Mouse (Mus musculus) midbrain, embryonic 16.5 days (tissue): ENCODE data around the gene Btn2a2. TPM values are rescaled to one million over a fixed set of nuclear protein-coding genes. Genes with fewer than 3 reads are reported as not detected.

Source experiments
- ATAC-seq: fragments of 200-750 bp; cut with Nextera tagmentation; 2 replicates; pipeline ENCODE4 v1.8.0; 2017; ENCODE audit warnings: moderate TSS enrichment
- H3K27ac ChIP-seq: fragments of 300-500 bp; sonication (generic); 2 replicates; pipeline ENCODE4 v1.5.1; 2014; ENCODE audit warnings: mild to moderate bottlenecking, low read length, mixed read lengths
- H3K27me3 ChIP-seq: fragments of 300-500 bp; sonication (generic); 2 replicates; pipeline ENCODE4 v1.6.1; 2014; ENCODE audit warnings: low read depth, low read length, mixed read lengths; ENCODE audit not compliant: control insufficient read depth, insufficient read depth
- H3K36me3 ChIP-seq: fragments of 300-500 bp; sonication (generic); 2 replicates; pipeline ENCODE4 v1.6.1; 2014; ENCODE audit warnings: mild to moderate bottlenecking, low read length, moderate library complexity, mixed read lengths; ENCODE audit not compliant: control insufficient read depth, insufficient read depth
- H3K4me1 ChIP-seq: fragments of 300-500 bp; sonication (generic); 2 replicates; pipeline ENCODE4 v1.6.1; 2014; ENCODE audit warnings: mild to moderate bottlenecking, low read length, mixed read lengths; ENCODE audit not compliant: control insufficient read depth, insufficient read depth
- H3K4me2 ChIP-seq: fragments of 300-500 bp; sonication (generic); 2 replicates; pipeline ENCODE4 v1.6.1; 2014; ENCODE audit warnings: mild to moderate bottlenecking, low read length, mixed read lengths
- H3K4me3 ChIP-seq: fragments of 300-500 bp; sonication (generic); 2 replicates; pipeline ENCODE4 v1.5.1; 2014; ENCODE audit warnings: low read depth, mild to moderate bottlenecking, low read length, moderate library complexity, mixed read lengths
- H3K9ac ChIP-seq: fragments of 300-500 bp; sonication (generic); 2 replicates; pipeline ENCODE4 v1.6.1; 2014; ENCODE audit warnings: low read depth, low read length, mixed read lengths
- H3K9me3 ChIP-seq: fragments of 300-500 bp; sonication (generic); replicated peaks from 2 replicates; pipeline ENCODE4 v1.6.1; 2014; ENCODE audit warnings: mild to moderate bottlenecking, low read length, mixed read lengths; ENCODE audit not compliant: control insufficient read depth, poor library complexity, severe bottlenecking
- WGBS: fragments of 180-500 bp; shearing (Covaris S2); extraction: QIAGEN DNeasy Blood & Tissue Kit; methylation state at CpG from one replicate; pipeline ENCODE4 v1.1.7; 2014; 5-methylcytosine and 5-hydroxymethylcytosine counted together
- polyA plus RNA-seq: library from polyadenylated mRNA; unstranded; fragments of >200 nt; fragmentation: Nextera tagmentation; extraction: Ambion mirVana; gene quantifications from 2 replicates; pipeline ENCODE4 v1.2.1, GENCODE M21; 2015

Btn2a2 gene
- polyA plus RNA-seq, 1 experiment from 2014 or later, result not detected

GRCm38 (mm10) chr13:23445561-23446320 is 42.9 kb downstream of the Btn2a2 start:
- no peaks in the 10 kb centered on the region for H3K36me3 ChIP-seq
- WGBS, result under 1% methylated on average over 55 of the region's 55 CpGs
- H3K9ac ChIP-seq, result peak overlapping the region; percentile 86
- peak; percentile 92 for ATAC-seq
- peaks cover 17% of the 10 kb centered on the region for H3K4me1 ChIP-seq
- H3K4me3 ChIP-seq, result peak overlapping the region; percentile 71
- H3K27ac ChIP-seq, result peak overlapping the region; percentile 97
- peak overlapping the region; percentile 64 for H3K4me2 ChIP-seq
- H3K9me3 ChIP-seq, result no peaks in the 10 kb centered on the region
- no peaks in the 10 kb centered on the region for H3K27me3 ChIP-seq

- Histone ChIP-seq H3K27ac (peak overlapping the region; percentile 97), H3K27me3 (no peaks in the 10 kb centered on the region), H3K4me3 (peak overlapping the region; percentile 71), H3K4me2 (peak overlapping the region; percentile 64), H3K9me3 (no peaks in the 10 kb centered on the region), H3K9ac (peak overlapping the region; percentile 86), H3K36me3 (no peaks in the 10 kb centered on the region), H3K4me1 (peaks cover 17% of the 10 kb centered on the region)
- peak; percentile 37 for ATAC-seq
- WGBS, result 3% methylated on average over 10 of the region's 10 CpGs
These were observed 43.5 kb downstream of the Btn2a2 start for GRCm38 (mm10) chr13:23445156-23445555.

- no peaks in the 10 kb centered on the region for H3K9me3 ChIP-seq
- H3K27ac ChIP-seq, result peak overlapping the region; percentile 35
- H3K27me3 ChIP-seq, result no peaks in the 10 kb centered on the region
- peaks cover 17% of the 10 kb centered on the region for H3K4me1 ChIP-seq
- peak overlapping the region; percentile 56 for H3K9ac ChIP-seq
- H3K4me3 ChIP-seq, result peak overlapping the region; percentile 71
- H3K36me3 ChIP-seq, result no peaks in the 10 kb centered on the region
- ATAC-seq, result no peak
- 36% methylated on average over 5 of the region's 5 CpGs for WGBS
- peak overlapping the region; percentile 64 for H3K4me2 ChIP-seq
These were observed 44.2 kb downstream of the Btn2a2 start for GRCm38 (mm10) chr13:23444451-23444850.

GRCm38 (mm10) chr13:23439901-23440300 is 48.8 kb downstream of the Btn2a2 start:
- Histone ChIP-seq H3K4me3 (no peak overlapping the region), H3K4me1 (peaks cover 13% of the 10 kb centered on the region), H3K9me3 (no peaks in the 10 kb centered on the region), H3K27me3 (no peaks in the 10 kb centered on the region), H3K9ac (no peak overlapping the region), H3K36me3 (no peaks in the 10 kb centered on the region), H3K4me2 (no peak overlapping the region), H3K27ac (no peak overlapping the region)
- ATAC-seq, result no peak
- WGBS, result 66% methylated on average over 10 of the region's 10 CpGs

GRCm38 (mm10) chr13:23438521-23438920 is 50.1 kb downstream of the Btn2a2 start:
- ATAC-seq, result peak; percentile 66

GRCm38 (mm10) chr13:23437908-23438307 is 50.7 kb downstream of the Btn2a2 start:
- Histone ChIP-seq H3K27ac (no peak overlapping the region), H3K9ac (peak overlapping the region; percentile 50; the same call in 1 of the 2 replicates)
- ATAC-seq, result peak; percentile 93

More at GRCm38 (mm10) chr13:23438521-23438920, 50.1 kb downstream of the Btn2a2 start:
- Histone ChIP-seq H3K27me3 (no peaks in the 10 kb centered on the region), H3K27ac (no peak overlapping the region; the same call in 1 of the 2 replicates), H3K4me2 (peak overlapping the region; percentile 69), H3K4me3 (peak overlapping the region; percentile 52), H3K36me3 (no peaks in the 10 kb centered on the region), H3K9me3 (no peaks in the 10 kb centered on the region), H3K9ac (no peak overlapping the region), H3K4me1 (peaks cover 6% of the 10 kb centered on the region)
- 1% methylated on average over 7 of the region's 7 CpGs for WGBS

GRCm38 (mm10) chr13:23436861-23437822 is 51.5 kb downstream of the Btn2a2 start:
- no peaks in the 10 kb centered on the region for H3K27me3 ChIP-seq
- H3K27ac ChIP-seq, result peak overlapping the region; percentile 45; the same call in 1 of the 2 replicates
- peak overlapping the region; percentile 69 for H3K4me2 ChIP-seq
- under 1% methylated on average over 32 of the region's 32 CpGs for WGBS
- peak overlapping the region; percentile 52 for H3K4me3 ChIP-seq
- H3K9me3 ChIP-seq, result no peaks in the 10 kb centered on the region
- no peaks in the 10 kb centered on the region for H3K36me3 ChIP-seq
- peaks cover 10% of the 10 kb centered on the region for H3K4me1 ChIP-seq
- ATAC-seq, result peak; percentile 54
- H3K9ac ChIP-seq, result peak overlapping the region; percentile 50

More at GRCm38 (mm10) chr13:23437908-23438307, 50.7 kb downstream of the Btn2a2 start:
- Histone ChIP-seq H3K36me3 (no peaks in the 10 kb centered on the region), H3K9me3 (no peaks in the 10 kb centered on the region), H3K4me1 (peaks cover 10% of the 10 kb centered on the region), H3K4me2 (peak overlapping the region; percentile 69), H3K27me3 (no peaks in the 10 kb centered on the region), H3K4me3 (peak overlapping the region; percentile 52)
- WGBS, result under 1% methylated on average over 17 of the region's 17 CpGs

GRCm38 (mm10) chr13:23436231-23436661 is 52.4 kb downstream of the Btn2a2 start:
- Histone ChIP-seq H3K36me3 (no peaks in the 10 kb centered on the region), H3K4me2 (peak overlapping the region; percentile 66), H3K4me3 (peak overlapping the region; percentile 4; the same call in 1 of the 2 replicates), H3K9ac (no peak overlapping the region), H3K27ac (no peak overlapping the region), H3K4me1 (peaks cover 10% of the 10 kb centered on the region), H3K27me3 (no peaks in the 10 kb centered on the region), H3K9me3 (no peaks in the 10 kb centered on the region)
- ATAC-seq, result no peak
- WGBS, result 1% methylated on average over 11 of the region's 11 CpGs
